Mouse (Mus musculus): Measurements from ENCODE around the gene Olfr320. TPM values are rescaled to one million over a fixed set of nuclear protein-coding genes. Genes with fewer than 3 reads are reported as not detected.

Gene Olfr320
- total and polyA plus RNA-seq, 2 experiments from 2014 or later, result not detected

- Histone ChIP-seq H3K4me3 (ENCODE audit: low read depth, low read length) (no peak overlapping the region), H3K9ac (replicated peaks; ENCODE audit: low read length, poor library complexity, severe bottlenecking) (no peak overlapping the region), H3K4me2 (ENCODE audit: low read depth, low read length, poor library complexity, severe bottlenecking) (no peak overlapping the region), H3K27me3 (ENCODE audit: insufficient read depth, low read length) (no peaks in the 10 kb centered on the region), H3K9me3 (ENCODE audit: low read length) (no peaks in the 10 kb centered on the region), H3K27ac (ENCODE audit: low read depth, low read length) (no peak overlapping the region), H3K36me3 (ENCODE audit: insufficient read depth, low read length) (no peaks in the 10 kb centered on the region), H3K4me1 (ENCODE audit: insufficient read depth, low read length) (no peaks in the 10 kb centered on the region)
- WGBS, result 48% methylated on average over 3 of the region's 3 CpGs
- DNase-seq (ENCODE audit: low spot score), result peak; percentile 58
- TF ChIP-seq CTCF (IDR thresholded peaks at IDR 0.05), result no peak
- no peak for ATAC-seq (ENCODE audit: low FRiP score)
Observed at GRCm38 (mm10) chr11:58733372-58733771, 52.5 kb downstream of the Olfr320 start.

Other genes starting within 250 kb of the Olfr320 start
- not detected in 2 replicates for gene Gm12253, start 248.5 kb upstream of the Olfr320 start, total RNA-seq (2014; rRNA removed)
- not detected in 2 replicates for gene Gm12253, start 248.5 kb upstream of the Olfr320 start, polyA plus RNA-seq (2015; fragmentation: Nextera tagmentation; extraction: Ambion mirVana)
- gene Lypd9, start 228.2 kb upstream of the Olfr320 start, total RNA-seq (2014; rRNA removed), result not detected in 2 replicates
- gene Lypd9, start 228.2 kb upstream of the Olfr320 start, polyA plus RNA-seq (2015; fragmentation: Nextera tagmentation; extraction: Ambion mirVana), result not detected in 2 replicates
- gene Olfr30, start 218.8 kb upstream of the Olfr320 start, total RNA-seq (2014; rRNA removed), result not detected in 2 replicates
- not detected in 2 replicates for gene Olfr30, start 218.8 kb upstream of the Olfr320 start, polyA plus RNA-seq (2015; fragmentation: Nextera tagmentation; extraction: Ambion mirVana)
- gene Olfr332, start 188.5 kb upstream of the Olfr320 start, total RNA-seq (2014; rRNA removed), result not detected in 2 replicates
- not detected in 2 replicates for gene Olfr332, start 188.5 kb upstream of the Olfr320 start, polyA plus RNA-seq (2015; fragmentation: Nextera tagmentation; extraction: Ambion mirVana)
- gene Olfr331, start 178.5 kb upstream of the Olfr320 start, total RNA-seq (2014; rRNA removed), result not detected in 2 replicates
- not detected in 2 replicates for gene Olfr331, start 178.5 kb upstream of the Olfr320 start, polyA plus RNA-seq (2015; fragmentation: Nextera tagmentation; extraction: Ambion mirVana)
- not detected in 2 replicates for gene Olfr330, start 146.3 kb upstream of the Olfr320 start, total RNA-seq (2014; rRNA removed)
- not detected in 2 replicates for gene Olfr330, start 146.3 kb upstream of the Olfr320 start, polyA plus RNA-seq (2015; fragmentation: Nextera tagmentation; extraction: Ambion mirVana)
- gene Olfr329-ps, start 134.7 kb upstream of the Olfr320 start, total RNA-seq (2014; rRNA removed), result not detected in 2 replicates
- gene Olfr329-ps, start 134.7 kb upstream of the Olfr320 start, polyA plus RNA-seq (2015; fragmentation: Nextera tagmentation; extraction: Ambion mirVana), result not detected in 2 replicates
- not detected in 2 replicates for gene Olfr328, start 125.5 kb upstream of the Olfr320 start, total RNA-seq (2014; rRNA removed)
- gene Olfr328, start 125.5 kb upstream of the Olfr320 start, polyA plus RNA-seq (2015; fragmentation: Nextera tagmentation; extraction: Ambion mirVana), result not detected in 2 replicates
- gene Olfr224, start 110.5 kb upstream of the Olfr320 start, total RNA-seq (2014; rRNA removed), result not detected in 2 replicates
- gene Olfr224, start 110.5 kb upstream of the Olfr320 start, polyA plus RNA-seq (2015; fragmentation: Nextera tagmentation; extraction: Ambion mirVana), result not detected in 2 replicates
- gene Olfr325, start 103.4 kb upstream of the Olfr320 start, total RNA-seq (2014; rRNA removed), result not detected in 2 replicates
- not detected in 2 replicates for gene Olfr325, start 103.4 kb upstream of the Olfr320 start, polyA plus RNA-seq (2015; fragmentation: Nextera tagmentation; extraction: Ambion mirVana)
- 0.28 and 0.49 TPM in 2 replicates for gene Olfr324, start 86.0 kb upstream of the Olfr320 start, total RNA-seq (2014; rRNA removed)
- gene Olfr324, start 86.0 kb upstream of the Olfr320 start, polyA plus RNA-seq (2015; fragmentation: Nextera tagmentation; extraction: Ambion mirVana), result 0.04 and 0.05 TPM in 2 replicates
- gene 2210407C18Rik, start 65.0 kb upstream of the Olfr320 start, total RNA-seq (2014; rRNA removed), result not detected in 2 replicates
- gene 2210407C18Rik, start 65.0 kb upstream of the Olfr320 start, polyA plus RNA-seq (2015; fragmentation: Nextera tagmentation; extraction: Ambion mirVana), result not detected in 2 replicates
- gene Olfr323, start 50.6 kb upstream of the Olfr320 start, total RNA-seq (2014; rRNA removed), result 0.16 TPM in 1 of 2 replicates, not detected in the other
- not detected in 2 replicates for gene Olfr323, start 50.6 kb upstream of the Olfr320 start, polyA plus RNA-seq (2015; fragmentation: Nextera tagmentation; extraction: Ambion mirVana)
- gene Trim58, start 40.6 kb upstream of the Olfr320 start, total RNA-seq (2014; rRNA removed), result 0.22 and 0.76 TPM in 2 replicates
- 0.20 and 0.38 TPM in 2 replicates for gene Trim58, start 40.6 kb upstream of the Olfr320 start, polyA plus RNA-seq (2015; fragmentation: Nextera tagmentation; extraction: Ambion mirVana)
- not detected in 2 replicates for gene Olfr322, start 22.3 kb upstream of the Olfr320 start, total RNA-seq (2014; rRNA removed)
- gene Olfr322, start 22.3 kb upstream of the Olfr320 start, polyA plus RNA-seq (2015; fragmentation: Nextera tagmentation; extraction: Ambion mirVana), result not detected in 2 replicates
- not detected in 2 replicates for gene Olfr319, start 18.1 kb downstream of the Olfr320 start, total RNA-seq (2014; rRNA removed)
- not detected in 2 replicates for gene Olfr319, start 18.1 kb downstream of the Olfr320 start, polyA plus RNA-seq (2015; fragmentation: Nextera tagmentation; extraction: Ambion mirVana)
- not detected in 2 replicates for gene Olfr318, start 42.9 kb downstream of the Olfr320 start, total RNA-seq (2014; rRNA removed)
- gene Olfr318, start 42.9 kb downstream of the Olfr320 start, polyA plus RNA-seq (2015; fragmentation: Nextera tagmentation; extraction: Ambion mirVana), result not detected in 2 replicates
- gene Olfr317, start 58.1 kb downstream of the Olfr320 start, total RNA-seq (2014; rRNA removed), result 0.11 and 0.14 TPM in 2 replicates
- 0.12 and 0.15 TPM in 2 replicates for gene Olfr317, start 58.1 kb downstream of the Olfr320 start, polyA plus RNA-seq (2015; fragmentation: Nextera tagmentation; extraction: Ambion mirVana)
- gene Olfr316, start 71.6 kb downstream of the Olfr320 start, total RNA-seq (2014; rRNA removed), result not detected in 2 replicates
- not detected in 2 replicates for gene Olfr316, start 71.6 kb downstream of the Olfr320 start, polyA plus RNA-seq (2015; fragmentation: Nextera tagmentation; extraction: Ambion mirVana)
- gene Olfr315, start 92.1 kb downstream of the Olfr320 start, total RNA-seq (2014; rRNA removed), result not detected in 2 replicates
- gene Olfr315, start 92.1 kb downstream of the Olfr320 start, polyA plus RNA-seq (2015; fragmentation: Nextera tagmentation; extraction: Ambion mirVana), result not detected in 2 replicates
- not detected in 2 replicates for gene Olfr314, start 101.9 kb downstream of the Olfr320 start, total RNA-seq (2014; rRNA removed)
- not detected in 2 replicates for gene Olfr314, start 101.9 kb downstream of the Olfr320 start, polyA plus RNA-seq (2015; fragmentation: Nextera tagmentation; extraction: Ambion mirVana)
- gene Fam183b, start 120.9 kb downstream of the Olfr320 start, total RNA-seq (2014; rRNA removed), result 2.6 and 3.1 TPM in 2 replicates
- 17.3 and 17.7 TPM in 2 replicates for gene Fam183b, start 120.9 kb downstream of the Olfr320 start, polyA plus RNA-seq (2015; fragmentation: Nextera tagmentation; extraction: Ambion mirVana)
- not detected in 2 replicates for gene Olfr313, start 133.9 kb downstream of the Olfr320 start, total RNA-seq (2014; rRNA removed)
- gene Olfr313, start 133.9 kb downstream of the Olfr320 start, polyA plus RNA-seq (2015; fragmentation: Nextera tagmentation; extraction: Ambion mirVana), result not detected in 2 replicates
- not detected in 2 replicates for gene Olfr312, start 148.1 kb downstream of the Olfr320 start, total RNA-seq (2014; rRNA removed)
- not detected in 2 replicates for gene Olfr312, start 148.1 kb downstream of the Olfr320 start, polyA plus RNA-seq (2015; fragmentation: Nextera tagmentation; extraction: Ambion mirVana)
- gene Olfr311, start 158.2 kb downstream of the Olfr320 start, total RNA-seq (2014; rRNA removed), result not detected in 2 replicates
- not detected in 2 replicates for gene Olfr311, start 158.2 kb downstream of the Olfr320 start, polyA plus RNA-seq (2015; fragmentation: Nextera tagmentation; extraction: Ambion mirVana)
- 13.6 and 20.2 TPM in 2 replicates for gene Gm12258, start 166.1 kb downstream of the Olfr320 start, total RNA-seq (2014; rRNA removed)
- 10.5 and 13.5 TPM in 2 replicates for gene Gm12258, start 166.1 kb downstream of the Olfr320 start, polyA plus RNA-seq (2015; fragmentation: Nextera tagmentation; extraction: Ambion mirVana)
- 10.1 and 14.9 TPM in 2 replicates for gene 2810021J22Rik, start 186.1 kb downstream of the Olfr320 start, total RNA-seq (2014; rRNA removed)
- gene 2810021J22Rik, start 186.1 kb downstream of the Olfr320 start, polyA plus RNA-seq (2015; fragmentation: Nextera tagmentation; extraction: Ambion mirVana), result 6.8 and 7.4 TPM in 2 replicates
- 9.1 and 9.5 TPM in 2 replicates for gene Zfp39, start 223.1 kb downstream of the Olfr320 start, total RNA-seq (2014; rRNA removed)
- gene Zfp39, start 223.1 kb downstream of the Olfr320 start, polyA plus RNA-seq (2015; fragmentation: Nextera tagmentation; extraction: Ambion mirVana), result 5.3 and 7.5 TPM in 2 replicates
- gene Btnl10, start 236.8 kb downstream of the Olfr320 start, total RNA-seq (2014; rRNA removed), result 0.16 and 0.24 TPM in 2 replicates
- gene Btnl10, start 236.8 kb downstream of the Olfr320 start, polyA plus RNA-seq (2015; fragmentation: Nextera tagmentation; extraction: Ambion mirVana), result not detected in 2 replicates